Mouse (Mus musculus): ENCODE results near the gene Ccr4.

GRCm38 (mm10) chr9:114446887-114447286, 57.8 kb downstream of the Ccr4 start:
- TF ChIP-seq EP300 (IDR thresholded peaks at IDR 0.05; ENCODE audit: insufficient read depth, low read depth, low read length) (no peak), CTCF (IDR thresholded peaks at IDR 0.05; ENCODE audit: low read depth, low read length) (no peak), POLR2A (IDR thresholded peaks at IDR 0.05; ENCODE audit: insufficient read depth, low read length) (no peak)
